Mouse (Mus musculus) brain, embryonic 14.5 days (tissue): ENCODE results near the gene Podn.

ENCODE experiments used
- CTCF ChIP-seq: fragments of 200-500 bp; IDR thresholded peaks from 2 replicates; pipeline ENCODE4 v1.5.1; 2012; ENCODE audit warnings: inconsistent platforms, mild to moderate bottlenecking, moderate library complexity, borderline replicate concordance; ENCODE audit not compliant: insufficient read depth, insufficient read length; ENCODE audit errors: extremely low read depth
- POLR2A ChIP-seq: fragments of 200-500 bp; IDR thresholded peaks from 2 replicates; pipeline ENCODE4 v1.6.1; 2012; ENCODE audit warnings: mild to moderate bottlenecking, inconsistent platforms, borderline replicate concordance; ENCODE audit not compliant: poor library complexity, insufficient read depth, insufficient read length, severe bottlenecking; ENCODE audit errors: extremely low read depth

- TF ChIP-seq CTCF: no peak
- TF ChIP-seq POLR2A: no peak
Observed at GRCm38 (mm10) chr4:108046136-108046535, 50.1 kb downstream of the Podn start.
